Mouse (Mus musculus) gastrocnemius, adult 8-10 months (tissue): ENCODE data around the gene Dcun1d1. TPM values are rescaled to one million over a fixed set of nuclear protein-coding genes. Genes with fewer than 3 reads are reported as not detected.
A peak's percentile ranks its signal among the peaks of the same experiment; 100 is the strongest.

ENCODE experiments used
- DNase-seq, 2 experiments: peaks; one replicate each; pipeline ENCODE4 v3.0.0; 2022; ENCODE audit warnings: low spot score in 2 of 2
- total RNA-seq, 4 experiments: library from RNA; stranded (reverse); gene quantifications; 2 replicates each; pipeline ENCODE4 v1.2.4; 2022

The Dcun1d1 gene
- total RNA-seq = 10 to 100 TPM; 83.7 to 88.8 (median 84.8) TPM

GRCm38 (mm10) chr3:35937345-35937744 lies at the start of gene Dcun1d1:
Dcun1d1 (minus strand) TSS chr3:35937445.
- no peak for DNase-seq

- DNase-seq = no peak
These were observed 49.0 kb upstream of the Dcun1d1 start for GRCm38 (mm10) chr3:35986266-35986665.

- DNase-seq = no peak
These were observed 36.3 kb upstream of the Dcun1d1 start for GRCm38 (mm10) chr3:35973551-35973950.

- DNase-seq = no peak
These were observed 35.7 kb upstream of the Dcun1d1 start for GRCm38 (mm10) chr3:35972985-35973384.

GRCm38 (mm10) chr3:35971149-35971548 lies 33.9 kb upstream of the Dcun1d1 start:
- no peak for DNase-seq

GRCm38 (mm10) chr3:35970441-35970840 lies 33.2 kb upstream of the Dcun1d1 start:
- DNase-seq = no peak

GRCm38 (mm10) chr3:35967366-35967921 lies 30.2 kb upstream of the Dcun1d1 start:
- DNase-seq = no peak

GRCm38 (mm10) chr3:35966493-35966892 lies 29.2 kb upstream of the Dcun1d1 start:
- DNase-seq = no peak

- no peak for DNase-seq
These were observed 27.7 kb upstream of the Dcun1d1 start for GRCm38 (mm10) chr3:35964928-35965327.

- no peak for DNase-seq
These were observed 26.7 kb upstream of the Dcun1d1 start for GRCm38 (mm10) chr3:35963921-35964320.

GRCm38 (mm10) chr3:35963401-35963800 lies 26.2 kb upstream of the Dcun1d1 start:
- no peak for DNase-seq

GRCm38 (mm10) chr3:35962967-35963366 lies 25.7 kb upstream of the Dcun1d1 start:
- no peak for DNase-seq

GRCm38 (mm10) chr3:35957230-35957629 lies 20.0 kb upstream of the Dcun1d1 start:
- no peak for DNase-seq

- DNase-seq = no peak
These were observed 17.8 kb upstream of the Dcun1d1 start for GRCm38 (mm10) chr3:35954901-35955575.

- no peak for DNase-seq
These were observed 16.6 kb upstream of the Dcun1d1 start for GRCm38 (mm10) chr3:35953816-35954215.

- DNase-seq = no peak
These were observed 15.9 kb upstream of the Dcun1d1 start for GRCm38 (mm10) chr3:35953184-35953583.

GRCm38 (mm10) chr3:35948197-35948596 lies 11.0 kb upstream of the Dcun1d1 start:
- DNase-seq = no peak

GRCm38 (mm10) chr3:35940520-35941135 lies 3.4 kb upstream of the Dcun1d1 start:
- no peak for DNase-seq

GRCm38 (mm10) chr3:35940047-35940446 lies 2.8 kb upstream of the Dcun1d1 start:
- no peak for DNase-seq

GRCm38 (mm10) chr3:35933405-35933777 lies 3.9 kb downstream of the Dcun1d1 start:
- no peak for DNase-seq

GRCm38 (mm10) chr3:35932735-35933404 lies 4.4 kb downstream of the Dcun1d1 start:
- peak; percentile 53 to 71 for DNase-seq
